Mouse (Mus musculus): ENCODE data around the gene Them5.

The Them5 gene

DNA sequence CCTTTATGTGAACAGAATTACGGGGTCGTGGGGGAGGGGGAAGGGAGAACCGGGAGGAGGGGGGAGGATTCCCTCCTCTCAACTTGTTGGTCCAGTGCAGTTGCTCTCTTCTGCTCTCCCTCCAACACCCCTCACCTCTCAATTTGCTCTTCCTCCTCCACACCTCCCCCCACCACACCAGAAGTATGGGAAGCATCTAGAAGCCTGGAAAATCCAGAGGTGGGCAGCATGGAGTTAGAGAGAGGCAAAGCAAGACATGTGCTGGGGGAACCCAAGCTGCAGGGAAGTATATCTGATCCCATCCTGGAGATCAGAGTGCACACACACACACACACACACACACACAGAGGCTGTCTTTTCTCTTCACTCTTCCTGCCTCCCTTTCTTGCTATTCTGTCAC lies 30.1 kb downstream of the Them5 start:
- no peak for ATAC-seq (ENCODE audit: low TSS enrichment)

GRCm38 (mm10) chr3:94372641-94373040 lies 30.7 kb downstream of the Them5 start, which contains the start of gene Rorc:
TSS of gene Rorc (plus strand) at chr3:94372794.
- ATAC-seq (ENCODE audit: low TSS enrichment): no peak

DNA sequence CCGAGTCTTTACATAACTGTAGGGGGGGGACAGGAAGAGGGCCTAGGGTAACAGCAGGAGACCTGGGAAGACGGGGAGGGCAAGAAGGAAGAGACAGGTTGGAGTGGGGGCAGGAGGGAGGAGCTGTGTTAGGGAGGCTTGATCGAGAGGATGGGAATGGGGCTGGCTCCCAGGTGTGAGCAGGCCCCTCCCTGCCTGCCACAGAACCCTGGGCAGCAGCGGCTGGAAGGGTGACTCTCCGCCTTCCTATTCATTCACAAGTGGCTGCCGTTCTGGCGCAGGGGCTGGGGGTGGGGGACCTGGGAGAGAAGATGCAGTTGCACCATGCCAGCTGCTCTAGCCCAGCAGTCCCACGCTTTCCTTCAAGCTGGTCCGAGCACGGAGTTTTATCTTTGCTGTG lies 31.2 kb downstream of the Them5 start:
- ATAC-seq (ENCODE audit: low TSS enrichment): peak; percentile 65

- ATAC-seq (ENCODE audit: low TSS enrichment): no peak
These were observed 31.7 kb downstream of the Them5 start for GRCm38 (mm10) chr3:94373597-94374011.

GRCm38 (mm10) chr3:94374636-94375035 lies 32.7 kb downstream of the Them5 start:
- ATAC-seq (ENCODE audit: low TSS enrichment): no peak

DNA sequence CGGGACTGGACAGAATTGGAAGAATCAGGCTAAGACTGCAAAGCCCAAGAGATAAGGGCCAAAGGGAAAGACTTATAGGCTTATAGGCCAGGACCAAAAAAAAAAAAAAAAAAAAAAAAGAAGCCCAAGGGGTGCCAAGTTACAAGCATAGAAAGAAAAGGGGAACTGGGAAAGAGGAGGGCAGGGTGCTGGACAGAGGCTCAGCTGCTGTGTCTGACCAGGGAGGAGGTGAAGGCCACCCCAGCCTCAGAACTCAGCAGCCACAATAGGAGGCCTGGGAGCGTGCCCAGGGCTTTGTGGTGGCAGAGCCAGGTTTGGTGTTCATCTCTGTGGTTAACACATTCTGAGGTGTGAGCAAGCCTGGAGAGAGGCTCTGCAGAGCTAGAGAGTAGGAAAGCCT lies 33.2 kb downstream of the Them5 start:
- no peak for ATAC-seq (ENCODE audit: low TSS enrichment)

DNA sequence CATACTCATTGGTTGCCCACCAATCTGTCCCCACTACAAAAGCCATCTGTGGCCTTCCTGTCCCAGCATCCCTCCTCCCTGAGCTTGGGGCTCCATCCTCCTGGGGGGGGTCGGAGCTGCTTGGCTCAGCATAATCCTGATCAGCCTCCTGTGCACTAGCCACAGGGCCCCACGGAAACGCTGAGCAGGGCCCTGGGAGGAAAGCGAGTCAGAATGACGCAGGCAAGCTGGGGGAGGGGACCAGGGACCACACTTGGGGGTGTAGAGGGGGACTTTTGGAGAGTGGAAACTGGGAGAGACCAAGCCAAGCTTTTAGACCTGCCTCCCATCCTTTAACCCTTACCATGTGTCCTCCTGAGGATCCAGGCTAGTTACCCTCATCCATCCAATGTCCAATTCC lies 34.0 kb downstream of the Them5 start:
- ATAC-seq (ENCODE audit: low TSS enrichment): no peak

GRCm38 (mm10) chr3:94377028-94377923 lies 35.4 kb downstream of the Them5 start:
- no peak for ATAC-seq (ENCODE audit: low TSS enrichment)

- peak; percentile 69 for ATAC-seq (ENCODE audit: low TSS enrichment)
These were observed 38.1 kb downstream of the Them5 start for GRCm38 (mm10) chr3:94379831-94380510.

DNA sequence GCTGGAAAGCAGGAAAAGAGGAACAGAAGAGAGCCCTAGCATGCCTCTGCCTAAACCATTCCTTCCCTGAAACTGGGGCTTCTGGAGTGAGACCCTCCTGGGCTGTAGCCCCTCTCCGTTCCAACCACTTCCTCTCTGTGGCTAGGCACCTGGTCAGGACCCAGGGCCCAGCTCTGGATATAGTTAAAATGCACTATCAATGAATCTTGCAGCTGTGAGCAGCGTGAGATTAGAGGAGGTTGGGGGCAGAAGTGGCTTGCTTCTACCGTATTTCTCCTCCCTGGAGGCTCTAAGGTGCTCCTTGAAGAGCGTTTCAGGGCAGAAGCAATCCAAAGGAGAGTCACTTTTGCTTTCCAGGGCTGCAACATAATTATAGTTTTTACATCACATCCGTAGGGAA lies 40.4 kb downstream of the Them5 start:
- ATAC-seq (ENCODE audit: low TSS enrichment): no peak

DNA sequence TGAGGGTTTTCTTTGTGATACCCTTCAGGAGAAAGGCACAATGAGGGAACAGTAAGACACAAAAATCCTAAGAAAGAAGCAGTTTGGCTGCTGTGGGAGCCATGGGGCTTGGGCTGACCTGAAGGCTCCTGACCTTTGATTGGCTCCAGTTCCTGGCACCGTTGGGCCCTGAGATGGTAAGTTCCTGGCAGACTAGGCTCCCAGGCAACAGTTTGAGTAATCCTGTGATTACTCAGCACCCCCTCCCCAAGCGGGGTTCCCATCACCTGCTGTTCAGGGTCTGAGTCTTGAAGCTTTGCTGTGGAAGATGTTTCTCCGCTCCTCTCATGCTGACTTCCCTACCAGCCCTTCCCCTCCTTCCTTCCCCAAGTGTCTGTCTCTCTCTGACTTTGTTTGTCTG lies 41.6 kb downstream of the Them5 start:
- ATAC-seq (ENCODE audit: low TSS enrichment): no peak

DNA sequence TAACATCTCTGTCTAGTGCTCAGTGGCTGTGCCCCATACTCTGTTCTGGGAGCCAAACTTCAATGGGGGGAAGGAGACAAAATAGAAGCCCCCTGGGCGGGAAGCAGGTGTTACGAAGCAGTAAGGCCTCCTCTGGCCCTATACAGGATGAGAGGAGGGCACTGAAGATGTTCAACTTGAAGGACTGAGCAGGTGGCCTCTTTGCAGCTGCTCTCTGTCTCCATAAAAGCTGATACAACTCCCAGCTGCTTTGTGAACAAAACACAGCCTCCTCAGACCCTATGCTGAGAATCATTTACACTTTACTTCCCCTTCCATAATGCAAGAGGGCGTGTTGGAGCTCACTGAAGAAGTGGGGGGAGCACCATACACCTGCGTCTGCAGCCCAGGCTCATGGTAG lies 44.8 kb downstream of the Them5 start:
- ATAC-seq (ENCODE audit: low TSS enrichment): no peak

DNA sequence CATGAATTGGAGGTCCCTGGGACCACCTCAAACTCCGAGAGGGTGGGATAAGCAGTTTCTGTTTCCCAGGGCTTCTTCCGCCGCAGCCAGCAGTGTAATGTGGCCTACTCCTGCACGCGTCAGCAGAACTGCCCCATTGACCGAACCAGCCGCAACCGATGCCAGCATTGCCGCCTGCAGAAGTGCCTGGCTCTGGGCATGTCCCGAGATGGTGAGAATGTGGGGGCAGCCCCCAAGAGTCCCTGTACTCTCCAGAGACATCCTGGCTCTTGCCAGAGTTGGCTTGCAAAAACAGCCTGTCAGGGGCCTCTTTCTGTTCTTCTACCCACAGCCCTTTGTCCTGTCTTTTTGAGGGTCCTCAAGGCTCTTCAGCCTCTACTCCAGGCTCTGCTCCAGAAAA lies 45.5 kb downstream of the Them5 start:
- ATAC-seq (ENCODE audit: low TSS enrichment): no peak

GRCm38 (mm10) chr3:94388047-94388446 lies 46.1 kb downstream of the Them5 start:
- ATAC-seq (ENCODE audit: low TSS enrichment): no peak

- no peak for ATAC-seq (ENCODE audit: low TSS enrichment)
These were observed 47.5 kb downstream of the Them5 start for GRCm38 (mm10) chr3:94389420-94389819.

DNA sequence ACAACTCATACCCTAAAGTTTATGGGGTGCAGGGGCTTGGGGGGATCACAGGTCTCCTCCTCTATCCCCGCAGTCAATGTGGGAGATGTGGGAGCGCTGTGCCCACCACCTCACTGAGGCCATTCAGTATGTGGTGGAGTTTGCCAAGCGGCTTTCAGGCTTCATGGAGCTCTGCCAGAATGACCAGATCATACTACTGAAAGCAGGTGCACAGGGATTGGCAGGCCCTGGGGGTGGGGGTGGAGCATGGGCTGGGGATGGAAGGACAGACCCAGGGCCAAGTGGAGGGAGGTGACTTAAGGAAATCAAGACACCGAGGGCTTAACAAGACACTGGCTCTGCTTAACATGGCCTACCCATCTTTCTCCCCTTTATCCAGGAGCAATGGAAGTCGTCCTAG lies 49.1 kb downstream of the Them5 start:
- no peak for ATAC-seq (ENCODE audit: low TSS enrichment)

- ATAC-seq (ENCODE audit: low TSS enrichment): no peak
These were observed 50.2 kb downstream of the Them5 start for GRCm38 (mm10) chr3:94392128-94392527.

- ATAC-seq (ENCODE audit: low TSS enrichment): no peak
These were observed 51.1 kb downstream of the Them5 start for GRCm38 (mm10) chr3:94393049-94393448.

DNA sequence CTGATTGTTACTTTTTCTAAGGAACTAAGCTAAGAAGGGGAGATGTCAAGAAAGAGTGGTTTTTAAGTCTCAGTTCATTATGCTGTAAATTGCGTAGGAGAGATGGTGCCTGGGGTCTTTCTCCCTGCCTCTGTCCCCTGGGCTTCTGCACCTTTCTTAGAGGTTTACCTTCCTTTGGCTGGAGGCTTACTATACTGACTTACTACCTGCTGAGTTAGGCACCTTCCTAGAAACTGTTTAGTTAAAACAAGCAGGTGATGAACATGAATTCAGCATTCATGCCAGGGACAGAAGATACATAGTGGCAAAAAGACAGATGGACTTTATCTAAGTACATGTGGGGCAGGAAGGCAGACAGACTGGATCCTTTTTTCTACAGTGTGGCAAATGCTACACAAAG lies 54.4 kb downstream of the Them5 start:
- ATAC-seq (ENCODE audit: low TSS enrichment): no peak

DNA sequence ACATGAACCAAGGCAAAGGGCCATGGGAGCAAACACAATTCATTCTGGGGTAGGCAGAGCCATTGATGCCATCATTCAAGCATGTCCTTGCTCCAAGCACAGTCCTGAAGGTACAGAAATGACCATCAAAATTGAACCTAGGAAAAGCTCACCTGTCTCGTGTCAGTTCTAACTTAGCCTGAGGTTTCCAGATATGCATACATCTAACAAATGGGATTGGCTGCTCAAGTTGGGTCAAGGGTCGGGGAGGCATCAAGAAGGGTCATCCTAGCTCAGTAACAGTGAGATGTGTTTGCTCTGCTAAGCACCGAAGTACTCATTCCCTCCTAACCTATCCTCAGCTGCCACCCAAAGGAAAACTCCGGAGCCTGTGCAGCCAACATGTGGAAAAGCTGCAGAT lies 55.0 kb downstream of the Them5 start:
- ATAC-seq (ENCODE audit: low TSS enrichment): no peak

All from frontal cortex, adult (tissue).